Mouse (Mus musculus) lung, postnatal 0 days (tissue): ENCODE data around the gene Ica1l. TPM values are rescaled to one million over a fixed set of nuclear protein-coding genes. Genes with fewer than 3 reads are reported as not detected.

Experiments used
- ATAC-seq: fragments of 200-750 bp; cut with Nextera tagmentation; 2 replicates; pipeline ENCODE4 v1.8.0; 2017; ENCODE audit warnings: moderate library complexity
- DNase-seq: peaks from one replicate; pipeline ENCODE4 v3.0.0-alpha.2; 2016; ENCODE audit warnings: low spot score
- H3K27ac ChIP-seq: fragments of 300-500 bp; sonication (generic); 2 replicates; pipeline ENCODE4 v1.5.1; 2014; ENCODE audit warnings: antibody characterized with exemption, mild to moderate bottlenecking, low read length, mixed read lengths
- H3K27me3 ChIP-seq: fragments of 300-500 bp; sonication (generic); replicated peaks from 2 replicates; pipeline ENCODE4 v1.6.1; 2014; ENCODE audit warnings: low read length, mixed read lengths; ENCODE audit not compliant: insufficient read depth
- H3K36me3 ChIP-seq: fragments of 300-500 bp; sonication (generic); 2 replicates; pipeline ENCODE4 v1.6.1; 2014; ENCODE audit warnings: low read length, mixed read lengths; ENCODE audit not compliant: insufficient read depth
- H3K4me1 ChIP-seq: fragments of 300-500 bp; sonication (generic); 2 replicates; pipeline ENCODE4 v1.6.1; 2014; ENCODE audit warnings: antibody characterized with exemption, low read depth, low read length, mixed read lengths; ENCODE audit not compliant: insufficient read depth
- H3K4me2 ChIP-seq: fragments of 300-500 bp; sonication (generic); replicated peaks from 2 replicates; pipeline ENCODE4 v1.6.1; 2014; ENCODE audit warnings: low read depth, mild to moderate bottlenecking, low read length, moderate library complexity, mixed read lengths
- H3K4me3 ChIP-seq: fragments of 300-500 bp; sonication (generic); 2 replicates; pipeline ENCODE4 v1.5.1; 2014; ENCODE audit warnings: low read depth, low read length
- H3K9ac ChIP-seq: fragments of 300-500 bp; sonication (generic); replicated peaks from 2 replicates; pipeline ENCODE4 v1.6.1; 2014; ENCODE audit warnings: low read depth, mild to moderate bottlenecking
- H3K9me3 ChIP-seq: fragments of 300-500 bp; sonication (generic); 2 replicates; pipeline ENCODE4 v1.6.1; 2016; ENCODE audit warnings: low read length, mixed read lengths
- CTCF ChIP-seq: IDR thresholded peaks from 2 replicates; pipeline ENCODE4 v1.5.1; 2016; ENCODE audit warnings: antibody characterized with exemption, mild to moderate bottlenecking
- EP300 ChIP-seq: IDR thresholded peaks from 2 replicates; pipeline ENCODE4 v1.6.1; 2016; ENCODE audit warnings: antibody characterized with exemption, mild to moderate bottlenecking, control low read depth
- WGBS: fragments of 180-500 bp; shearing (Covaris S2); extraction: QIAGEN DNeasy Blood & Tissue Kit; methylation state at CpG from one replicate; pipeline ENCODE4 v1.1.7; 2014; 5-methylcytosine and 5-hydroxymethylcytosine counted together
- polyA plus RNA-seq: library from polyadenylated mRNA; unstranded; fragments of >200 nt; fragmentation: Nextera tagmentation; extraction: Ambion mirVana; gene quantifications from 2 replicates; pipeline ENCODE4 v1.2.1, GENCODE M21; 2015

Ica1l gene
- polyA plus RNA-seq, 1 experiment from 2014 or later: 0.62 TPM

DNA sequence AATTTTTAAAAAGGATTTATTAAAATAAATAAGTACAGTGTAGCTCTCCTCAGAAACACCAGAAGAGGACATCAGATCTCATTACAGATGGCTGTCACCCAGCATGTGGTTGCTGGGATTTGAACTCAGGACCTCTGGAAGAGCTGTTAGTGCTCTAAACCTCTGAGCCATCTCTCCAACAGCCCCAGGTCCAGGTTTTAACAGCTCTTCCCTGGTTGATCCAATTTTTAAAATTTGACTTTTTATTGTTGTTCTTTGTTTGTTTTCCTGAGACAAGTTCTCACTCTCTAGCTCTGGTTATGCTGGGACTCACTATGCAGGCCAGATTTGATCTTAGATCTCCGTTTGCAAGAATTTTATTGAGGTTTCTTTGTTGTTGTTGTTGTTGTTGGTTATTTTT lies 1.6 kb upstream of the Ica1l start:
- Histone ChIP-seq H3K27me3 (peaks cover 12% of the 10 kb centered on the region), H3K27ac (no peak overlapping the region), H3K9ac (no peak overlapping the region), H3K4me2 (no peak overlapping the region), H3K9me3 (no peaks in the 10 kb centered on the region), H3K4me1 (no peaks in the 10 kb centered on the region), H3K36me3 (no peaks in the 10 kb centered on the region), H3K4me3 (no peak overlapping the region)
- TF ChIP-seq EP300 (no peak), CTCF (no peak)
- WGBS: 84% methylated on average over 1 of the region's 1 CpGs
- ATAC-seq (no peak), DNase-seq (no peak)

DNA sequence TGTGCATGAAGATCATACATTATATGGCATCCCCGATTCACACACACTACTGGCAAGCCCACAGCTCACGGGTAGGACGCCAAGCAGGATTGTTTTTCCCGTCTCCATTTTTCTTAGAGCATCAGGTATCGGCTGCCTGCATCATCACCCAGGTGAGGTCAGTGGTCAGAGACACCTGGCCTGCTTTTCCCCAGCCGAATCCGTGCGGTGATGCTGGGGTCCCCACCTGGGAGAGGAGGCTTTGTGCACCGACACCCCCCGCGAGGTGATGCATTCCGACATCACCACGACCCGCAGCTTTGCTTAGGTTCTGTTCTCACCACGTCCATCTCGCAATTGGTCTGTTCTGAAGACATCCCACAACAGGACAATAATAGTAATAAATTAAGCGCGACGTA lies 587 bp downstream of the Ica1l start:
- WGBS: 3% methylated on average over 19 of the region's 19 CpGs
- H3K27me3 ChIP-seq: peaks cover 12% of the 10 kb centered on the region
- no peaks in the 10 kb centered on the region for H3K36me3 ChIP-seq
- H3K4me3 ChIP-seq: peak overlapping the region; percentile 67
- H3K9ac ChIP-seq: no peak overlapping the region; the same call in 1 of the 2 replicates
- no peak; the same call in 1 of the 2 replicates for ATAC-seq
- DNase-seq: no peak
- TF ChIP-seq EP300 (no peak), CTCF (no peak)
- no peaks in the 10 kb centered on the region for H3K4me1 ChIP-seq
- H3K27ac ChIP-seq: no peak overlapping the region
- no peaks in the 10 kb centered on the region for H3K9me3 ChIP-seq
- peak overlapping the region; percentile 98 for H3K4me2 ChIP-seq

DNA sequence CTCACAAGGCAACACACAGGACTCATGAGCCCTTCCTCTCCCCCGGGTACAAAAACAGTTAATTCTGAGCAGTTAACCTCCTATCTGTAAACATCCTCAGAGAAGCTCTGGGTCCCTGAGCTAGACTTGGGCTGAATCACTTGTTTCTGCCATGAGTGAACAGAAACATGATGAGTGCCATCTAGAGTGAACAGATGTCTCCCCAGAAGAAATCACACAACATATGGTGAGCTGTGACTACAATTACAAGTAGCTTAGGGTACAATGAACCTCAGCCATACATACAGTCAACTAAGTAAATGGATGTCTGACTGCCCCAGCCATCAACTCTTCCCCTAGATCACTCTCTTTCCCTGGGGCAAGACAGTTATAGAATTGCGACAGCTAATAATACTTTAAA lies 7.9 kb downstream of the Ica1l start:
- WGBS: 90% methylated on average over 2 of the region's 2 CpGs
- no peak overlapping the region for H3K27ac ChIP-seq
- TF ChIP-seq CTCF (no peak), EP300 (no peak)
- DNase-seq: no peak
- H3K4me2 ChIP-seq: no peak overlapping the region
- H3K27me3 ChIP-seq: no peaks in the 10 kb centered on the region
- H3K4me1 ChIP-seq: no peaks in the 10 kb centered on the region
- no peak overlapping the region for H3K9ac ChIP-seq
- no peaks in the 10 kb centered on the region for H3K9me3 ChIP-seq
- no peaks in the 10 kb centered on the region for H3K36me3 ChIP-seq
- no peak for ATAC-seq
- H3K4me3 ChIP-seq: no peak overlapping the region

DNA sequence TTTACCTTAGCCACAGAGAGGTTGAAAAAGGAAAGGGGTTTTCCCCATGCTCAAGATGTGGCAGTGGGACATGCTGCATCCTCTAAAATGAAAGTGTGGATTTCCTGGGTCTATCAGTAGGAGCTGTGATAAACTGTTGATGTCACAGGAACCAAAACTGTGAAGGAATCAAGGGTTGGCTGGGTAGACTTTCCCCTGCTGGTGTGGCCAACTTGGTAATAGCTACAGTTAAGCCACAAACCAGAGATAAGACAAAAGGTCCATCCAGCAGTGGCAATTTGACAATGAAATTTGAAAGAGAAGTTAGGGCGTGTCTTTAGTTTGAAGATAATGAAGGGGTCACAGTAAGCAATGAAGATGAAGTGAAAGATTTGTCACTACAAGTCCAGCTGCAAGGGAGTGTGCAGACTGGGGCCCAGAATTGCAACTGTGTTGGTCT lies 25.9 kb downstream of the Ica1l start:
- no peak overlapping the region for H3K4me3 ChIP-seq
- no peak for DNase-seq
- no peaks in the 10 kb centered on the region for H3K27me3 ChIP-seq
- H3K9me3 ChIP-seq: no peaks in the 10 kb centered on the region
- no peaks in the 10 kb centered on the region for H3K36me3 ChIP-seq
- 70% methylated on average over 1 of the region's 1 CpGs for WGBS
- TF ChIP-seq EP300 (no peak), CTCF (no peak)
- H3K27ac ChIP-seq: no peak overlapping the region
- H3K9ac ChIP-seq: no peak overlapping the region
- no peak overlapping the region for H3K4me2 ChIP-seq
- no peak for ATAC-seq
- no peaks in the 10 kb centered on the region for H3K4me1 ChIP-seq

DNA sequence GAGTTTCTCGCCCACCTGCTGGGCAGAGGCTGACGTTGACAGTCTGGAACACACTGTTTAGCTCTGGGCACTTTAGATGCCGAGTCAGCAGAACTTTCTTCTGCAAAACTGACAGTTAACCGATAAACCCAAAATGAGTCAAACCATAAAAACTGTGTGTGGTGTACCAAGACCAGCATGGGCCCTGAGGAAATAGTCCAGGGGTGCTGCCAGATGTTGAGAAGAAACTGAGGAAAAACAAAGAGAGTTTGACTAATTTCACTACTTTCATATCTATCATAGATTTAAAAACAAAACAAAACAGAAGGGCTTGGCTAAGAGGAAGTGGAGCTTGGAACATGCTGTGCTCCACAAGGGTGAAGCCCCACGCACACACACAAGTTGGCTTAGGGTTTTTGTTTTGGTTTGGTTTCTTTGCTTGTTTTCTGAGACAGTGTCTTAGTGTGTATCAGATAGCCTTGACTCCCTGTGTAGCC lies 26.8 kb downstream of the Ica1l start:
- ATAC-seq (peak; percentile 46; the same call in 1 of the 2 replicates), DNase-seq (peak; percentile 34)
- Histone ChIP-seq H3K4me2 (no peak overlapping the region), H3K9ac (no peak overlapping the region), H3K4me1 (no peaks in the 10 kb centered on the region), H3K27me3 (no peaks in the 10 kb centered on the region), H3K27ac (no peak overlapping the region), H3K36me3 (no peaks in the 10 kb centered on the region), H3K4me3 (no peak overlapping the region), H3K9me3 (no peaks in the 10 kb centered on the region)
- 61% methylated on average over 5 of the region's 5 CpGs for WGBS
- TF ChIP-seq CTCF: no peak
- TF ChIP-seq EP300: peak; percentile 67; the same call in 1 of the 2 replicates

DNA sequence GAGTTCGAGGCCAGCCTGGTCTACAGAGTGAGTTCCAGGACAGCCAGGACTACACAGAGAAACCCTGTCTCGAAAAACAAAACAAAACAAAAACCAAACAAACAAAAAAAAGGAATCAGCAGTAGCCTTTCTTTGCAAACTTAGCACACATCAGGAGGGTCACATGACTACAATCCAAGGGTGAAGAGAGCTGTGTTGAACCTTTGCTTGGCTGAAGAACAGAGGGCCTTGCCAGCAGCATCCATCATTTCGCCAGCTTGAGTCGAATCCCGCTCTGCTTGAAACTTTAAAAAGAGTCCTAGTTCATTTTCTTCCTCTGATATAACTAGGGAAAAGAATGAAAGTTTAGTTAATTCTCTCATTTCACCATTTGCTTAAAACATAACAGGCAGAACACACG lies 27.5 kb downstream of the Ica1l start:
- H3K4me1 ChIP-seq: no peaks in the 10 kb centered on the region
- H3K36me3 ChIP-seq: no peaks in the 10 kb centered on the region
- no peaks in the 10 kb centered on the region for H3K27me3 ChIP-seq
- DNase-seq (no peak), ATAC-seq (no peak)
- no peak overlapping the region for H3K4me3 ChIP-seq
- no peak for TF ChIP-seq EP300
- TF ChIP-seq CTCF: no peak
- H3K4me2 ChIP-seq: no peak overlapping the region
- H3K9ac ChIP-seq: no peak overlapping the region
- no peak overlapping the region for H3K27ac ChIP-seq
- 80% methylated on average over 6 of the region's 6 CpGs for WGBS
- H3K9me3 ChIP-seq: no peaks in the 10 kb centered on the region

DNA sequence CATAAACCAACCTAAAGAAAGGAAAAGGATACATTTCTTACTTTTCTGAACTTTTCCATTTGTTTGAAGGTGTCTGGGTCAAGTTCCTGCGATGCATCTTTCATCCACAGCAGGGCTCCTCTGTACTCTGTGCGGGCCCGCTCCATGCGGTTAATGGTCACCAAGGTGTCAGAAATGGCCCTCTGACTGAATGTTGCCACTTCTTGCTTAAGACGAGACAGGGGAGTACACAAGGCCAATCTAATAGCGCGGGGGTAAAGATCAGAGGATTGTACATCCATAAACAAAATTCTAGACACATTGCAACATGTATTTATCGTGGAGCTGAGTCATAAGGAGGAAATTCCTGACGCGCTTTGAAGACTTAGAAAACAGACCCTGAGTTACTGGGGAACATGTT lies 29.2 kb downstream of the Ica1l start:
- no peaks in the 10 kb centered on the region for H3K4me1 ChIP-seq
- H3K27ac ChIP-seq: no peak overlapping the region
- H3K9ac ChIP-seq: no peak overlapping the region
- H3K27me3 ChIP-seq: no peaks in the 10 kb centered on the region
- 77% methylated on average over 10 of the region's 10 CpGs for WGBS
- H3K4me3 ChIP-seq: no peak overlapping the region
- TF ChIP-seq EP300 (peak; percentile 15; the same call in 1 of the 2 replicates), CTCF (no peak)
- H3K36me3 ChIP-seq: no peaks in the 10 kb centered on the region
- no peaks in the 10 kb centered on the region for H3K9me3 ChIP-seq
- DNase-seq (peak; percentile 33), ATAC-seq (no peak)
- no peak overlapping the region for H3K4me2 ChIP-seq
